Mouse (Mus musculus): ENCODE data around the gene Hsd11b2.

DNA sequence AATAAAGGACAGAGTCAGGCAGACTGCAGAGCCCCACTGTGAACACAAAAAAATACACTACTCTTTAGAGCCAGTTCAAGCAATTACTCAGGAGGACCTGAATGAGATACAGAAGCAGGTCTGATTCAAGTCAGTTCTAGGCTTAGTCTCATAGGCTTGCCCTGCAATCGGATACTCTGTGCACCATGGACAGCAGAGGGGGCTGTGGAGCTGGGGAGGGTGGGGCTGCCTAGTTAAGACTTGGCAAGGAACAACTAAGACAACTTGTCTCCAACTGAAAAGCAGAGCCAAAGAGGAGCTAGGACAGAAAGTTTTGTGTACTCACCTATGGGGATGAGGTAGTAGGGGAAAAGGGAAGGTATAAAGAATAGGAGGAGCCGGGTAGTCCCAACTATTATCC, 13.2 kb downstream of the Hsd11b2 start:
- TF ChIP-seq CTCF (IDR thresholded peaks at IDR 0.05; ENCODE audit: borderline replicate concordance, control insufficient read depth, extremely low read depth, insufficient read depth, low read length, poor library complexity), result no peak
- TF ChIP-seq POLR2A (IDR thresholded peaks at IDR 0.05; ENCODE audit: control insufficient read depth, extremely low read depth, insufficient read depth, low read length, poor library complexity), result no peak

Measured in thymus, adult 2 months (tissue).